Mouse (Mus musculus) liver, embryonic 12.5 days (tissue): ENCODE results near the gene Gm28102. TPM values are rescaled to one million over a fixed set of nuclear protein-coding genes. Genes with fewer than 3 reads are reported as not detected.
"Not testable (repeated sequence)": the region's sequence is repeated elsewhere in the genome, so short reads cannot be mapped to it uniquely, and the experiment has no call there.

Source experiments
- ATAC-seq: fragments of 200-750 bp; cut with Nextera tagmentation; 2 replicates; pipeline ENCODE4 v1.8.0; 2017; ENCODE audit warnings: moderate number of reproducible peaks, mild to moderate bottlenecking, moderate library complexity
- H3K27ac ChIP-seq: fragments of 300-500 bp; sonication (generic); 2 replicates; pipeline ENCODE4 v1.5.1; 2016; ENCODE audit warnings: mild to moderate bottlenecking
- H3K27me3 ChIP-seq: fragments of 300-500 bp; sonication (generic); replicated peaks from 2 replicates; pipeline ENCODE4 v1.6.1; 2016; ENCODE audit warnings: mild to moderate bottlenecking, moderate library complexity
- H3K36me3 ChIP-seq: fragments of 300-500 bp; sonication (generic); 2 replicates; pipeline ENCODE4 v1.6.1; 2016; ENCODE audit warnings: mild to moderate bottlenecking, moderate library complexity
- H3K4me1 ChIP-seq: fragments of 300-500 bp; sonication (generic); 2 replicates; pipeline ENCODE4 v1.6.1; 2016
- H3K4me2 ChIP-seq: fragments of 300-500 bp; sonication (generic); 2 replicates; pipeline ENCODE4 v1.6.1; 2016; ENCODE audit warnings: mild to moderate bottlenecking, moderate library complexity
- H3K4me3 ChIP-seq: fragments of 300-500 bp; sonication (generic); 2 replicates; pipeline ENCODE4 v1.5.1; 2016; ENCODE audit warnings: mild to moderate bottlenecking, moderate library complexity
- H3K9ac ChIP-seq: fragments of 300-500 bp; sonication (generic); 2 replicates; pipeline ENCODE4 v1.6.1; 2016; ENCODE audit warnings: mild to moderate bottlenecking, moderate library complexity
- H3K9me3 ChIP-seq: fragments of 300-500 bp; sonication (generic); replicated peaks from 2 replicates; pipeline ENCODE4 v1.6.1; 2016; ENCODE audit warnings: mild to moderate bottlenecking, moderate library complexity
- WGBS: fragments of 180-500 bp; shearing (Covaris S2); methylation state at CpG from one replicate; pipeline ENCODE4 v1.1.7; 2016; ENCODE audit not compliant: insufficient replicate concordance; 5-methylcytosine and 5-hydroxymethylcytosine counted together
- polyA plus RNA-seq: library from polyadenylated mRNA; unstranded; fragments of >200 nt; fragmentation: Nextera tagmentation; extraction: Ambion mirVana; gene quantifications from 2 replicates; pipeline ENCODE4 v1.2.1, GENCODE M21; 2016

Gm28102 gene
- polyA plus RNA-seq, result not detected in 2 replicates

- no CpG with 5 or more reads among the region's 7 CpGs for WGBS
- H3K4me2 ChIP-seq, H3K9me3 ChIP-seq, H3K27me3 ChIP-seq, H3K27ac ChIP-seq, H3K9ac ChIP-seq, H3K36me3 ChIP-seq, H3K4me1 ChIP-seq, H3K4me3 ChIP-seq, ATAC-seq: not testable (repeated sequence)
Measured at GRCm38 (mm10) chrY:88053015-88053414, at the start of gene Gm28102. Gene Gm28102 (plus strand): TSS chrY:88053315.
